Mouse (Mus musculus) MEL (cell line): ENCODE measurements around the gene Yju2. TPM values are rescaled to one million over a fixed set of nuclear protein-coding genes. Genes with fewer than 3 reads are reported as not detected.

ENCODE experiments used
- DNase-seq: peaks from one replicate; pipeline ENCODE4 v3.0.0; 2011; ENCODE audit warnings: low read depth, low spot score
- H3K27ac ChIP-seq: 2 replicates; pipeline ENCODE4 v1.5.1; 2012; ENCODE audit warnings: low read depth, mild to moderate bottlenecking, control low read depth, low read length, moderate library complexity; ENCODE audit not compliant: control insufficient read depth
- H3K27me3 ChIP-seq, 2 experiments: fragments of 150-350 bp in 1 of 2; sonication (generic) in 1 of 2; 2 replicates each; pipeline ENCODE4 v1.6.1; 2012; ENCODE audit warnings: low read length in 2 of 2, mild to moderate bottlenecking in 2 of 2, improper control_type of control experiment in 1 of 2, moderate library complexity in 1 of 2; ENCODE audit not compliant: insufficient read depth in 2 of 2, control insufficient read depth in 1 of 2
- H3K36me3 ChIP-seq, 2 experiments: 2 replicates each; pipeline ENCODE4 v1.6.1; 2012 to 2014; ENCODE audit warnings: low read length in 2 of 2, improper control_type of control experiment in 1 of 2, inconsistent platforms in 1 of 2, mild to moderate bottlenecking in 1 of 2; ENCODE audit not compliant: insufficient read depth in 2 of 2, control insufficient read depth in 1 of 2
- H3K4me1 ChIP-seq, 2 experiments: fragments of 150-350 bp in 1 of 2; sonication (generic) in 1 of 2; 2 replicates each; pipeline ENCODE4 v1.6.1; 2012; ENCODE audit warnings: low read length in 2 of 2, improper control_type of control experiment in 1 of 2, mild to moderate bottlenecking in 1 of 2; ENCODE audit not compliant: insufficient read depth in 2 of 2, control insufficient read depth in 1 of 2
- H3K4me3 ChIP-seq, 2 experiments: fragments of 150-350 bp in 1 of 2; sonication (generic) in 1 of 2; 2 replicates each; pipeline ENCODE4 v1.5.1; 2012; ENCODE audit warnings: low read depth in 2 of 2, low read length in 2 of 2, mild to moderate bottlenecking in 2 of 2, moderate library complexity in 2 of 2, control low read depth in 1 of 2, improper control_type of control experiment in 1 of 2; ENCODE audit not compliant: control insufficient read depth in 1 of 2, insufficient read depth in 1 of 2
- H3K79me2 ChIP-seq: 2 replicates; pipeline ENCODE4 v1.6.1; 2012; ENCODE audit warnings: mild to moderate bottlenecking, low read length, moderate library complexity; ENCODE audit not compliant: control insufficient read depth, poor library complexity, insufficient read depth
- H3K9ac ChIP-seq: 2 replicates; pipeline ENCODE4 v1.6.1; 2012; ENCODE audit warnings: low read depth, mild to moderate bottlenecking, control low read depth, low read length, moderate library complexity; ENCODE audit not compliant: control insufficient read depth, poor library complexity, severe bottlenecking
- H3K9me3 ChIP-seq: fragments of 150-350 bp; sonication (generic); replicated peaks from 2 replicates; pipeline ENCODE4 v1.6.1; 2012; ENCODE audit warnings: mild to moderate bottlenecking, low read length, improper control_type of control experiment, moderate library complexity; ENCODE audit not compliant: insufficient read depth
- CHD1 ChIP-seq: IDR thresholded peaks from 2 replicates; pipeline ENCODE4 v1.6.1; 2012; ENCODE audit warnings: low read depth, mild to moderate bottlenecking, inconsistent platforms, low read length, improper control_type of control experiment
- CTCF ChIP-seq, 3 experiments: IDR thresholded peaks in 2 of 3; conservative IDR thresholded peaks in 1 of 3; 2 replicates each; pipeline ENCODE4 v1.5.1; 2011 to 2012; ENCODE audit warnings: low read length in 3 of 3, low read depth in 2 of 3, mild to moderate bottlenecking in 2 of 3, improper control_type of control experiment in 1 of 3, inconsistent platforms in 1 of 3, mixed read lengths in 1 of 3, moderate library complexity in 1 of 3; ENCODE audit not compliant: control insufficient read depth in 1 of 3, insufficient read depth in 1 of 3, poor library complexity in 1 of 3, severe bottlenecking in 1 of 3
- ELF1 ChIP-seq: IDR thresholded peaks from 2 replicates; pipeline ENCODE4 v1.6.1; 2014; ENCODE audit warnings: low read depth, mild to moderate bottlenecking, inconsistent platforms, low read length, improper control_type of control experiment, moderate library complexity
- ETS1 ChIP-seq: IDR thresholded peaks from 2 replicates; pipeline ENCODE4 v1.6.1; 2012; ENCODE audit warnings: low read depth, mild to moderate bottlenecking, inconsistent platforms, low read length, improper control_type of control experiment, moderate library complexity
- GATA1 ChIP-seq: IDR thresholded peaks from 2 replicates; pipeline ENCODE4 v1.6.1; 2011; ENCODE audit warnings: low read depth, low read length, improper control_type of control experiment
- KAT2A ChIP-seq: conservative IDR thresholded peaks from 2 replicates; pipeline ENCODE4 v1.6.1; 2012; ENCODE audit warnings: low read depth, low read length, improper control_type of control experiment, inconsistent platforms
- MAX ChIP-seq: IDR thresholded peaks from 2 replicates; pipeline ENCODE4 v1.6.1; 2011; ENCODE audit warnings: low read length, improper control_type of control experiment
- MAZ ChIP-seq: IDR thresholded peaks from 2 replicates; pipeline ENCODE4 v1.6.1; 2012; ENCODE audit warnings: low read depth, mild to moderate bottlenecking, inconsistent platforms, low read length, improper control_type of control experiment
- NELFE ChIP-seq: IDR thresholded peaks from 2 replicates; pipeline ENCODE4 v1.6.1; 2011; ENCODE audit warnings: low read depth, low read length, improper control_type of control experiment
- RCOR1 ChIP-seq: IDR thresholded peaks from 2 replicates; pipeline ENCODE4 v1.6.1; 2012; ENCODE audit warnings: low read depth, mild to moderate bottlenecking, inconsistent platforms, low read length, improper control_type of control experiment
- SMC3 ChIP-seq: IDR thresholded peaks from 2 replicates; pipeline ENCODE4 v1.6.1; 2011; ENCODE audit warnings: low read depth, low read length, improper control_type of control experiment
- UBTF ChIP-seq: IDR thresholded peaks from 2 replicates; pipeline ENCODE4 v1.6.1; 2012; ENCODE audit warnings: low read depth, mild to moderate bottlenecking, inconsistent platforms, low read length, improper control_type of control experiment, moderate library complexity, borderline replicate concordance; ENCODE audit not compliant: insufficient read depth
- USF2 ChIP-seq, 2 experiments: IDR thresholded peaks; 2 replicates each; pipeline ENCODE4 v1.6.1; 2011 to 2012; ENCODE audit warnings: improper control_type of control experiment in 2 of 2, low read length in 2 of 2, borderline replicate concordance in 1 of 2, inconsistent platforms in 1 of 2, low read depth in 1 of 2, mild to moderate bottlenecking in 1 of 2; ENCODE audit not compliant: insufficient read depth in 1 of 2
- polyA plus RNA-seq, 2 experiments: library from polyadenylated mRNA; stranded (reverse) in 1 of 2; unstranded in 1 of 2; fragments of >175 nt in 1 of 2; fragments of >200 nt in 1 of 2; gene quantifications; 2 replicates each; pipeline versions ENCODE4 v1.2.1 to v1.2.4; 2012; ENCODE audit warnings: low replicate concordance in 2 of 2, low read depth in 1 of 2; ENCODE audit not compliant: insufficient read length in 2 of 2, insufficient read depth in 1 of 2, missing spikeins in 1 of 2
- total RNA-seq: library from RNA; depleted of rRNA; stranded (reverse); fragments of 300-350 nt; gene quantifications from 2 replicates; pipeline ENCODE4 v1.2.3, GENCODE M21; 2012

The Yju2 gene
- total and polyA plus RNA-seq, 3 experiments, result 18.6 to 91.8 (median 25.2) TPM

DNA sequence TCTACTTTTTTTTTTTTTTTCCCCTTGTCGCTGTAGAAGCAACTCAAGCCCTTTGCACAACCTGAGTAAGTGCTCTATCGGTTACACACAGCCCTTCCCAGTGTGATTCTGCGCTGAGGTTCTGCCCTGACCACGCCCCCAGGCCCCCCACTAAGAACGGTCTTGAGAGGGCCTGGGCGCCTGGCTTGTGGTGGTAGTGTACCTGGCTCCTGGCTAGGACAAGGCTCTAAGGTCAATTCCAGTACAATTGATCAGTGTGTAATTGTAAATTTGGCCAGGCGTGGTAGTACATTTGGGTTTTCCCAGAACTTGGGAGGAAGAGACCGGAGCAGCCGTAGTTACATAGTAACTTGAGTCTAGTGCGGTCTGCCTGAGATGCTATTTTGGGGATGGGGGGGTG, 48.1 kb downstream of the Yju2 start:
- H3K79me2 ChIP-seq, result no peaks in the 10 kb centered on the region
- TF ChIP-seq KAT2A, result no peak
- no peak for TF ChIP-seq CHD1
- TF ChIP-seq GATA1, result no peak
- no peak for TF ChIP-seq SMC3
- TF ChIP-seq MAX, result no peak
- no peak for TF ChIP-seq UBTF
- no peak for TF ChIP-seq USF2 (IDR thresholded peaks at IDR 0.05; ENCODE audit: borderline replicate concordance in 1 of 2, insufficient read depth in 1 of 2, low read depth in 1 of 2, low read length in 2 of 2)
- TF ChIP-seq, all 39 proteins: peak for 0
- Histone ChIP-seq H3K27me3 (no peaks in the 10 kb centered on the region), H3K9me3 (no peaks in the 10 kb centered on the region), H3K27ac (no peak overlapping the region), H3K4me1 (peaks cover 0 to 17% of the 10 kb centered on the region in 2 experiments; a peak in 2 of 4 replicates), H3K36me3 (peaks cover 0 to 8% of the 10 kb centered on the region in 2 experiments; a peak in 2 of 4 replicates), H3K4me3 (no peak overlapping the region), H3K9ac (no peak overlapping the region)
- no peak for DNase-seq

DNA sequence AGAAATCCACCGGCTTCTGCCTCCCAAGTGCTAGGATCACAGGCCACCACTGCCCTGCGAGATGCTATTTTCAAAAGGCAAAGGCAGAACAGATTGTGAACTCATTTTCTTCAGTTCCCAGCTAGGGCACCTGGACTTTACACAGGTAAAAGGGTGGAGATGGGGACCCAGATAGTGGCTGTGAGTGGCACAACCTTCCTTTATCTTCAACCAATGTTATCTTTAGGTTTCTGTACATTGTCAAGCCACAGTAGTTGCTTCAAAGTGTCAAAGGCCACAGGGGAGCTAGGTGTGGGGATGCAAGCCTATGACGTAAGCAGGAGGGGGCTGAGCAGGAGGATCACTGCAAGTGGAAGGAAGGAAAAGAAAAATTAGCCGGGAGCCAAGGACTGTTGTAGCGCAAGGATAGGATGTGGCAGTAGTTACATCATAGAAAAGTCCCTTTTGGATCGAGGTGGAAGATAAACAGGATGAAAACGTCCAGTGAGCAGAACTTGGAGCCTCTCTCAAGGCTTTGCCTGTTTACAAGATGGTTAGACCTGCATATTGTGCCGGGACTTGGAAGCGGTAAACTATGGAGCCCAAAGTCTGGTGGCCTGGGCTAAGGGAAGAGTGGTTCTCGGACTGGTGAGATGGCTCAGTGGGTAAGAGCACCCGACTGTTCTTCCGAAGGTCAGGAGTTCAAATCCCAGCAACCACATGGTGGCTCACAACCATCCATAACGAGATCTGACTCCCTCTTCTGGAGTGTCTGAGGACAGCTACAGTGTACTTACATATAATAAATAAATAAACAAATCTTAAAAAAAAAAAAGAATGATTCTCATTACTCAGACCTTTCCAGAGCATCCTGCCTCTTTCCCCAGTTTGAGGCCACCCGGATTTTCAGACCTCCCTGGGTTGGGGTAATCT, 48.8 kb downstream of the Yju2 start:
- DNase-seq, result peak; percentile 30
- no peak overlapping the region for H3K27ac ChIP-seq
- no peaks in the 10 kb centered on the region for H3K27me3 ChIP-seq
- TF ChIP-seq NELFE, result peak; percentile 46
- TF ChIP-seq ELF1, result no peak
- TF ChIP-seq RCOR1, result 0 out of 2 replicates have a peak, but pooled peaks have one; percentile 26
- TF ChIP-seq ETS1, result 0 out of 2 replicates have a peak, but pooled peaks have one; percentile 20
- no peak for TF ChIP-seq MAZ
- TF ChIP-seq CTCF (IDR thresholded peaks at IDR 0.05 in 2 of 3, conservative IDR thresholded peaks at IDR 0.05 in 1 of 3; ENCODE audit: control insufficient read depth in 1 of 3, insufficient read depth in 1 of 3, low read depth in 2 of 3, low read length in 3 of 3, poor library complexity in 1 of 3, severe bottlenecking in 1 of 3), result peak in 1 of 3 experiments; percentile 3; a peak in 1 of 6 replicates
- H3K9ac ChIP-seq, result no peak overlapping the region
- H3K36me3 ChIP-seq, result peaks cover 0 to 8% of the 10 kb centered on the region in 2 experiments; a peak in 2 of 4 replicates
- H3K79me2 ChIP-seq, result no peaks in the 10 kb centered on the region
- no peaks in the 10 kb centered on the region for H3K9me3 ChIP-seq
- peaks cover 0 to 17% of the 10 kb centered on the region in 2 experiments; a peak in 2 of 4 replicates for H3K4me1 ChIP-seq
- peak overlapping the region in 1 of 2 experiments; percentile 13; a peak in 1 of 4 replicates for H3K4me3 ChIP-seq
